Mouse (Mus musculus): ENCODE data around the gene Aak1. TPM values are rescaled to one million over a fixed set of nuclear protein-coding genes. Genes with fewer than 3 reads are reported as not detected.

The Aak1 gene
- polyA plus RNA-seq, 1 experiment from 2014 or later: 3.2 TPM

DNA sequence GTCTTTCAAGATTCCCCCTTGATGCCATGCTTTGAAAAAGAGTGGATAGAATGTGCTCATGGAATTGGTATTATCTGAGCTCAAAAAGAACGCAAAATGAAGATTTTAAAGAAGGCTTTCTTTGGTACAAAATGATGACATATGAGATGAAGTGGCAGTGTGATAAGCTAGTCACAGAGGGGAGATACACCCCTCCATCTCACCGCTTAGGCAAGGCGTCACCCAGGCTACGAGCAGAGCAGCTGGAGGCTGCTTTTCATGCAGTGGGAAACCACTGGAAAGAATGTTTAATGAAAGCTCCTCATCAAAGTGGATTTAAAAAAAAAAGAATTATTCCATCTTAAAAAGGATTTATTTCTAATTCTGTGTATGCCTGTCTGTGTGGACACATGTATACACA, 37.5 kb downstream of the Aak1 start:
- H3K9me3 ChIP-seq (replicated peaks): no peaks in the 10 kb centered on the region
- H3K4me2 ChIP-seq: no peak overlapping the region
- H3K4me3 ChIP-seq (replicated peaks): no peak overlapping the region
- 32% methylated on average over 4 of the region's 4 CpGs for WGBS (ENCODE audit: insufficient replicate concordance)
- no peak overlapping the region; the same call in 1 of the 2 replicates for H3K27ac ChIP-seq (replicated peaks)
- H3K27me3 ChIP-seq: no peaks in the 10 kb centered on the region
- H3K4me1 ChIP-seq (replicated peaks): peaks cover 37% of the 10 kb centered on the region
- ATAC-seq (ENCODE audit: insufficient read depth): no peak
- no peak overlapping the region for H3K9ac ChIP-seq
- 0 out of 2 replicates have a peak, but pooled peaks cover 5% of the 10 kb centered on the region for H3K36me3 ChIP-seq (replicated peaks)

DNA sequence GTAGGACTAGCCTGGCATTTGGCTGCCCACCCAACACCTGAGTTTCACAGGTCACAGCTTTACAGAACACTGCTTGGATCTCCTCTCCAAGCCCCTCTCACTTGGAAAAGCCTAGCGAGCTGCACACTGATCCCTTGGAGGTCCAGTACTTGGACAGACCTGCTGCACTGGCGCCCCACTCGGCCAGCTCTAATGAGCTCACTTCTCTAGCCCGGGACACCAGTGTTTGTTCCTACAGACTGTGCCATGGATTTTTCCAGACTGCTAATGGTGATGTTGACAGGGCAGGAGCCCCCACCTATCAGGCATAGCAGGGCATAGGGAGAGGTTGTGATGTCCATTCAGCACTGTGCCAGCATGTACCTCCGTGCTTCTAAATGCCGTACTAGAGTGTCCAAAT, 48.2 kb downstream of the Aak1 start:
- Histone ChIP-seq H3K27me3 (no peaks in the 10 kb centered on the region), H3K9ac (no peak overlapping the region), H3K27ac (replicated peaks) (no peak overlapping the region), H3K4me1 (replicated peaks) (no peaks in the 10 kb centered on the region), H3K4me3 (replicated peaks) (no peak overlapping the region), H3K4me2 (no peak overlapping the region), H3K9me3 (replicated peaks) (no peaks in the 10 kb centered on the region), H3K36me3 (replicated peaks) (0 out of 2 replicates have a peak, but pooled peaks cover 3% of the 10 kb centered on the region)
- WGBS (ENCODE audit: insufficient replicate concordance): 83% methylated on average over 6 of the region's 6 CpGs
- no peak for ATAC-seq (ENCODE audit: insufficient read depth)

DNA sequence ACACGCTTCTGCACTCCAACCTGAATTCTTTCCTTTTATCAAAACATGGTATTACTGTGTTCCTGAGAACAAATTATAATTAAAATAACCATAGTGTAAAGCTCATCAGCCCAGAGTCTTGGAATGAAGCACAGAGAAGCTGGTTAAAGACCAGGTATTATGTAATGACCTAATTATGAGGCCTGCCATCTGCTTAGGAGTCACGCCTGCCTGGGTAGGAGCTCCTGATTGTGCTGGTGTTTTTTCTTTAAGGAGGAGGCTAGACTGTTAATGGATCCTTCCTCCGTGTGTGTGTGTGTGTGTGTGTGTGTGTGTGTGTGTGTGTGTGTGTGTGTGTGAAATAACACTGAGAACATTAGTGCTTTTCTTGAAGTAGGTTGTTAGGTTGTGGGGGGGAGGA, 49.7 kb downstream of the Aak1 start:
- no peaks in the 10 kb centered on the region for H3K27me3 ChIP-seq
- H3K4me3 ChIP-seq (replicated peaks): no peak overlapping the region
- no peak for ATAC-seq (ENCODE audit: insufficient read depth)
- no peak overlapping the region for H3K27ac ChIP-seq (replicated peaks)
- no peak overlapping the region for H3K9ac ChIP-seq
- no peaks in the 10 kb centered on the region for H3K4me1 ChIP-seq (replicated peaks)
- WGBS (ENCODE audit: insufficient replicate concordance): 66% methylated on average over 3 of the region's 3 CpGs
- H3K4me2 ChIP-seq: no peak overlapping the region
- H3K36me3 ChIP-seq (replicated peaks): 0 out of 2 replicates have a peak, but pooled peaks cover 3% of the 10 kb centered on the region
- no peaks in the 10 kb centered on the region for H3K9me3 ChIP-seq (replicated peaks)

DNA sequence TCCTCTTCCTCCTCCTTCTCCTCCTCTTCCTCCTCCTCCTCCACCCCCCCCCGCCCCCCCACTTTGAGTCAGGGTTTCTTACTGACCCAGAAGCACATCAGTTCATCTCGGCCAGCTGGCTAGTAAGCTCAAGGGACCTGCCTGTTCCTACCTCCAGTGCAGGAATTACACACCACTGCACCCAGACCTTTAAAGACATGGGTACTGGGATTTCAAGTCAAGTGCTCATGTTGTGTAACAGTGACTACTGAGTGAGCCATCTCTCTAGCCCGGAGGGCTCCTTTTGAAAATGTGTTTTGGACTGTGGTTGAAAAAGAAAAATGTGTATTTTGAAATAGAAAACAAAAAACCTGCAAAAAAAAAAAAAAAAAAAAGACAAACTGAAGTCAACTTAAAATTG, 50.6 kb downstream of the Aak1 start:
- Histone ChIP-seq H3K4me1 (replicated peaks) (no peaks in the 10 kb centered on the region), H3K27me3 (no peaks in the 10 kb centered on the region), H3K4me2 (no peak overlapping the region), H3K9ac (no peak overlapping the region), H3K27ac (replicated peaks) (no peak overlapping the region), H3K36me3 (replicated peaks) (0 out of 2 replicates have a peak, but pooled peaks cover 3% of the 10 kb centered on the region), H3K9me3 (replicated peaks) (no peaks in the 10 kb centered on the region), H3K4me3 (replicated peaks) (no peak overlapping the region)
- 80% methylated on average over 2 of the region's 3 CpGs for WGBS (ENCODE audit: insufficient replicate concordance)
- no peak for ATAC-seq (ENCODE audit: insufficient read depth)

DNA sequence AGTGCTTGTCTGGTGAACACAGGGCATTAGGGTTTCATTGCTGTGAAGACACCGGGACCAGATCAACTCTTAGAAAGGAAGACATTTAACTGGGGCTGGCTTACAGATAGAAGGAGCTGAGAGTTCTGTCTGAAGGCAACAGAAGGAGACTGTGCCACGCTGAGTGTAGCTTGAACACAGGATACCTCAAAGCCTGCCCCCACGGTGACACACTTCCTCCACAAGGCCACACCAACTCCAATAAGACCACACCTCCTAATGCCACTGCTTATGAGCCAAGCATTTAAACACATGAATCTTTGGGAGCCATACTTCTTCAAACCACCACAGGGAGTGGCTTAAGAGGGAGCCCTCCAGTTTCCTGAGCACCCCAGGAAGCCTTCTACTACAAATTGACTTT, 51.2 kb downstream of the Aak1 start:
- 50% methylated on average over 3 of the region's 3 CpGs for WGBS (ENCODE audit: insufficient replicate concordance)
- no peak overlapping the region for H3K4me3 ChIP-seq (replicated peaks)
- H3K9ac ChIP-seq: no peak overlapping the region
- H3K4me2 ChIP-seq: no peak overlapping the region
- 0 out of 2 replicates have a peak, but pooled peaks cover 3% of the 10 kb centered on the region for H3K36me3 ChIP-seq (replicated peaks)
- no peaks in the 10 kb centered on the region for H3K9me3 ChIP-seq (replicated peaks)
- no peak for ATAC-seq (ENCODE audit: insufficient read depth)
- H3K27me3 ChIP-seq: no peaks in the 10 kb centered on the region
- no peak overlapping the region for H3K27ac ChIP-seq (replicated peaks)
- no peaks in the 10 kb centered on the region for H3K4me1 ChIP-seq (replicated peaks)

DNA sequence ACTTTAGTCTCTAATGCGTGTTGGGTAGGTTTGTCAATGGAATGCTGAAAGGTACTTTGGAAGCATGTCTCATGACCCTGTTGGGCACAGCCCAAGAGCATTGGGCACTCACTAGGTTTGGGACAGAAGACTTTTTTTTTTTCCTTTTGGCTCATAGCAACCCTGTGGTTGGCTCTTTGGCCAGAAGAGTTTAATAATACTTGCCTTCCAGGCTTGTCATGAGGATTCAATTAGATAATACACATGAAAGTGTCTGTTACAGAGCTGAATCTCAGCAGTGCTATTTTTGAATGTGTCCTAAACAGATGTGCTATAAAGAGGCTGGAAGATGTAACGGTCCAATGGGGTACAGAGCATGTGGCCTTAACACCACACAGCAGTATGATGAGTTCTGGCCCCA, 56.2 kb downstream of the Aak1 start:
- WGBS (ENCODE audit: insufficient replicate concordance): 84% methylated on average over 2 of the region's 2 CpGs
- H3K9ac ChIP-seq: no peak overlapping the region
- no peak for ATAC-seq (ENCODE audit: insufficient read depth)
- H3K27ac ChIP-seq (replicated peaks): no peak overlapping the region
- H3K27me3 ChIP-seq: no peaks in the 10 kb centered on the region
- H3K4me2 ChIP-seq: no peak overlapping the region
- peaks cover 16% of the 10 kb centered on the region for H3K4me1 ChIP-seq (replicated peaks)
- H3K4me3 ChIP-seq (replicated peaks): no peak overlapping the region
- H3K36me3 ChIP-seq (replicated peaks): no peaks in the 10 kb centered on the region
- no peaks in the 10 kb centered on the region for H3K9me3 ChIP-seq (replicated peaks)

DNA sequence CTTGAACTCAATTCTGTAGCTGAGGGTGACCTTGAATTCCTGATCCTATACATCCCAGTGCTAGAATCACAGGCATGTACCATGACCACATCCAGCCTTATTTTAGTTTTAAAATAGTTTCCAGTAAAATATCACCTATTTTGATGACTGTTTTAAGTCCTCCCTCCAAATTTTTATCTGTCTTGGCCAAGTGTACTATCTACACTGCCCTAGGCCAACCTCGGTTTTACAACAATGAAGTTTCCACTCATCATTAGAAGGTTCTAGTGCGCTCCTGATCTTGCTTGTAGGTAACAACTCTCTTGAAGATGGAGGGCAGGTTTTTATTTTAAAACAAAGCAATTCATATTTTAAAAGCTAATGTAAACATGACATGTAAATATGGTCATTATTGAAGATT, 57.9 kb downstream of the Aak1 start:
- 40% methylated on average over 2 of the region's 2 CpGs for WGBS (ENCODE audit: insufficient replicate concordance)
- peaks cover 16% of the 10 kb centered on the region for H3K4me1 ChIP-seq (replicated peaks)
- H3K4me3 ChIP-seq (replicated peaks): no peak overlapping the region
- no peak overlapping the region for H3K27ac ChIP-seq (replicated peaks)
- H3K36me3 ChIP-seq (replicated peaks): no peaks in the 10 kb centered on the region
- H3K27me3 ChIP-seq: no peaks in the 10 kb centered on the region
- no peak overlapping the region for H3K4me2 ChIP-seq
- H3K9ac ChIP-seq: no peak overlapping the region
- H3K9me3 ChIP-seq (replicated peaks): no peaks in the 10 kb centered on the region
- ATAC-seq (ENCODE audit: insufficient read depth): no peak

DNA sequence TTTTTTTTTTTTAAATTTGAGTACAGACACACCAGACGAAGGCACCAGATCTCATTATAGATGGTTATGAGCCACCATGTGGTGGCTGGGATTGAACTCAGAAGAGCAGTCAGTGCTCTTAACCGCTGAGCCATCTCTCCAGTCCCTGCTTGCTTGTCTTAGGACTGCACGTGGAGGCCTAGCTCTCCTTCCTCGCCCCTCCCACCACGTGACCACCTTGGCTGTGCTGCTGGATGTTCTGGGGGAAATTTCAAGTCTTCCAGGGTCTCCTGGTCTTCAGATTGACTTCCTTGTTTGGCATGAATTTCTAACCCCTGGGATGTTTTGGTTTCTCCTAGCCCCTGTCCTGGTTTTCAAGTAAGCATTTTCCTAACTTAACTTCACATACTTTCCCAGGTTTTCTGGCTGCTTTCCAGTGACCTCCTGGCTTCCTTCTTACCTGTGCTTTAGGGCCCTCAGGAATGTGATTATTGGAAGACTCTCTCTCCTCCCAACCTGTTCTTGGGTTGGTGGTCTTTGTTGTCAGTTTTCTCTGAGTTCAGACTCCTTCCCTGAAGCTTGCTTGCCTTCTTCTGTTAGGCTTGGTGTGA, 59.3 kb downstream of the Aak1 start:
- no peak overlapping the region for H3K27ac ChIP-seq (replicated peaks)
- no peak overlapping the region for H3K4me2 ChIP-seq
- no peaks in the 10 kb centered on the region for H3K9me3 ChIP-seq (replicated peaks)
- H3K36me3 ChIP-seq (replicated peaks): no peaks in the 10 kb centered on the region
- H3K9ac ChIP-seq: no peak overlapping the region
- no peaks in the 10 kb centered on the region for H3K27me3 ChIP-seq
- H3K4me3 ChIP-seq (replicated peaks): no peak overlapping the region
- WGBS (ENCODE audit: insufficient replicate concordance): 48% methylated on average over 5 of the region's 5 CpGs
- H3K4me1 ChIP-seq (replicated peaks): peaks cover 16% of the 10 kb centered on the region
- no peak for ATAC-seq (ENCODE audit: insufficient read depth)

DNA sequence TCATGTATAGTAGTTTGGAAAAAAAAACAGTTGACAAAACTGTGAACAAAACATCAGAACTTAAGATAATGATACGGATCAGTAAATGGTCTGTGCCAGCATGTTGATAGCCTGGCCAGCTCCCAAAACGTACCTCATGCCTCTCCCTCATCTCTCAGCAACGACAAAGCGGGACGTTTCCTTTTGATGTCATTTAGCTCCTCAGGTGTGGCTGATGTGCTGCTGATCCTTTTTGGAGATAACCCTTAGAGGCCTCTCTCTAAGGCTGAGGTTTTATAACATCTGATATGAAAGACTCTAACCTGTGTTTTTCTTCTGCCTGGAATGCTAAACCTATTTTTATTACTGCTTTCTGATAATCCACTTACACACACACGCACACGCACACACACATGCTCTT, 60.6 kb downstream of the Aak1 start:
- H3K9ac ChIP-seq: no peak overlapping the region
- H3K4me3 ChIP-seq (replicated peaks): no peak overlapping the region
- no peak overlapping the region for H3K27ac ChIP-seq (replicated peaks)
- H3K4me2 ChIP-seq: no peak overlapping the region
- no peaks in the 10 kb centered on the region for H3K36me3 ChIP-seq (replicated peaks)
- H3K4me1 ChIP-seq (replicated peaks): peaks cover 16% of the 10 kb centered on the region
- 62% methylated on average over 7 of the region's 7 CpGs for WGBS (ENCODE audit: insufficient replicate concordance)
- ATAC-seq (ENCODE audit: insufficient read depth): no peak
- H3K9me3 ChIP-seq (replicated peaks): no peaks in the 10 kb centered on the region
- H3K27me3 ChIP-seq: no peaks in the 10 kb centered on the region

DNA sequence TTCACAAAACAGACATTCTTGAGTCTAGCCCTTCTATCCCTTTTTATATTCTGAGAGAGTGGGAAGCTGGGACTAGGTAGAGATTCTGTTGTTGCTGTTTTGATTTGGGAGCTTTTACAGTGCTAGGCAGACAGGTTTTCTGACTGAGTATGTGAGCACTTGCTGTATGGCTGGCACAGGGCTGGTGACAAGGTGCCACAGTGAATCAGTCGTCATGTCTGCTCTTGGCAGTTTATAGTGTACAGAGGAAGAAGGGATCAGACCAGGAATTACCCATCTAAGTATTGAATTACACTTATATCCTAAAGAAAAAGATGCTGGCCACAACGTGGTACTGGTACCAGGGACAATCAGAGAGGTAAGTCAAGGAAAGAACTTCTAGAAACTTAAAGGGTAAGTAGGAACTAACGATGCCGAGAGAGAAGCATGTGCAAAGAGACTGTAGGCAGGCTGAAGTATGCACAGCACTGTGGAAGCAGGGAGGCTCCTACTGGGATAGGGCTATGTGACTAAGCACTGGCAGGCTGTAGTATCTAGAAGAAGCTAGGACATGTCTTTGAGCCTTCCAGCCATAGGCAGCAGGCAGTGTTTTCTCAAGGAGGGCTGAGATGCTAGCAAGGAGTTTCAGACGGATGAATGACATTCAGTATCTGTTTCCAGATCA, 67.0 kb downstream of the Aak1 start:
- Histone ChIP-seq H3K4me1 (replicated peaks) (peaks cover 2% of the 10 kb centered on the region; the same call in 1 of the 2 replicates), H3K9me3 (replicated peaks) (no peaks in the 10 kb centered on the region), H3K27ac (replicated peaks) (no peak overlapping the region), H3K4me3 (replicated peaks) (no peak overlapping the region), H3K4me2 (no peak overlapping the region), H3K36me3 (replicated peaks) (no peaks in the 10 kb centered on the region), H3K27me3 (no peaks in the 10 kb centered on the region), H3K9ac (no peak overlapping the region)
- WGBS (ENCODE audit: insufficient replicate concordance): 65% methylated on average over 5 of the region's 5 CpGs
- no peak for ATAC-seq (ENCODE audit: insufficient read depth)

DNA sequence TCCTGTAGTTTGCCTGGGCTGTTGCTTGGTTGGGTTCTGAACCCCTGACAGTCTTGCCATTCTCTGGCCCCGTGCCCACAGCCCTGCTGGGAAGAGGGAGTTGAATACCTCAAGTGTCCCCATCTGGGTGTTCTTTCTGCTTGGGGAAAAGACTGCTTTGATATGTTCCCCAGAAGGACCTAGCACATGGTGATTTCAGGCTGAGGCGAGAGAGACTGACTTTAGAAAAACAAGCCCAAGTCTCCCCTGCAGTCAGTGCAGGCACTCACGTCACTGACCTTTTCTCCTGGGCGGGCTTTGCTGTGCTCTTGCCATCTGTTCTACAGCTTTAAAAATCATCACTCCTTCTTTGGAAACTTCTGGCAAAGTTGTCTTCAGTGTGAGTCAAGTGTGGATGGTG, 67.9 kb downstream of the Aak1 start:
- Histone ChIP-seq H3K4me2 (no peak overlapping the region), H3K4me3 (replicated peaks) (no peak overlapping the region), H3K4me1 (replicated peaks) (peaks cover 2% of the 10 kb centered on the region; the same call in 1 of the 2 replicates), H3K27ac (replicated peaks) (no peak overlapping the region), H3K9me3 (replicated peaks) (no peaks in the 10 kb centered on the region), H3K9ac (no peak overlapping the region), H3K27me3 (no peaks in the 10 kb centered on the region), H3K36me3 (replicated peaks) (no peaks in the 10 kb centered on the region)
- no peak for ATAC-seq (ENCODE audit: insufficient read depth)
- WGBS (ENCODE audit: insufficient replicate concordance): 61% methylated on average over 4 of the region's 4 CpGs

All from liver, embryonic 15.5 days (tissue).